Mouse (Mus musculus): Measurements from ENCODE around the gene Zfp239. TPM values are rescaled to one million over a fixed set of nuclear protein-coding genes. Genes with fewer than 3 reads are reported as not detected.
A peak's percentile ranks its signal among the peaks of the same experiment; 100 is the strongest.

The Zfp239 gene
- total and polyA plus RNA-seq, 3 experiments, result 6.4 to 30.3 (median 17.8) TPM

- Histone ChIP-seq H3K4me1 (ENCODE audit: insufficient read depth, low read depth, low read length) (peaks cover 57% of the 10 kb centered on the region), H3K36me3 (replicated peaks) (no peaks in the 10 kb centered on the region), H3K27me3 (ENCODE audit: insufficient read depth, low read length) (no peaks in the 10 kb centered on the region), H3K9me3 (replicated peaks) (no peaks in the 10 kb centered on the region), H3K4me3 (ENCODE audit: low read depth, low read length) (no peak overlapping the region)
- no peak for DNase-seq (ENCODE audit: low spot score)
- no peak for ATAC-seq (ENCODE audit: extremely low read depth, insufficient number of reproducible peaks, low FRiP score, poor library complexity, severe bottlenecking)
- no peak for TF ChIP-seq GATA1 (IDR thresholded peaks at IDR 0.05; ENCODE audit: borderline replicate concordance, low read length)
- TF ChIP-seq GATA2 (IDR thresholded peaks at IDR 0.05; ENCODE audit: borderline replicate concordance, low read depth, low read length), result no peak
- no peak for TF ChIP-seq POLR2AphosphoS5 (IDR thresholded peaks at IDR 0.05; ENCODE audit: insufficient replicate concordance, low read depth, low read length)
- TF ChIP-seq CTCF (IDR thresholded peaks at IDR 0.05; ENCODE audit: low read depth, low read length), result no peak
- TF ChIP-seq TAL1 (conservative IDR thresholded peaks at IDR 0.05; ENCODE audit: low read depth, low read length), result no peak
Observed at GRCm38 (mm10) chr6:117892386-117892785, 30.5 kb downstream of the Zfp239 start.

- H3K9me3 ChIP-seq (replicated peaks), result no peaks in the 10 kb centered on the region
- H3K4me3 ChIP-seq (ENCODE audit: low read depth, low read length), result no peak overlapping the region
- H3K27me3 ChIP-seq (ENCODE audit: insufficient read depth, low read length), result no peaks in the 10 kb centered on the region
- ATAC-seq (ENCODE audit: extremely low read depth, insufficient number of reproducible peaks, low FRiP score, poor library complexity, severe bottlenecking) (no peak), DNase-seq (ENCODE audit: low spot score) (no peak)
- H3K4me1 ChIP-seq (ENCODE audit: insufficient read depth, low read depth, low read length), result peaks cover 48% of the 10 kb centered on the region
- no peaks in the 10 kb centered on the region for H3K36me3 ChIP-seq (replicated peaks)
- no peak for TF ChIP-seq POLR2AphosphoS5 (IDR thresholded peaks at IDR 0.05; ENCODE audit: insufficient replicate concordance, low read depth, low read length)
- no peak for TF ChIP-seq GATA2 (IDR thresholded peaks at IDR 0.05; ENCODE audit: borderline replicate concordance, low read depth, low read length)
- no peak for TF ChIP-seq TAL1 (conservative IDR thresholded peaks at IDR 0.05; ENCODE audit: low read depth, low read length)
- no peak for TF ChIP-seq CTCF (IDR thresholded peaks at IDR 0.05; ENCODE audit: low read depth, low read length)
- no peak for TF ChIP-seq GATA1 (IDR thresholded peaks at IDR 0.05; ENCODE audit: borderline replicate concordance, low read length)
Observed at GRCm38 (mm10) chr6:117893435-117893834, 31.5 kb downstream of the Zfp239 start.

- H3K27me3 ChIP-seq (ENCODE audit: insufficient read depth, low read length), result no peaks in the 10 kb centered on the region
- H3K4me1 ChIP-seq (ENCODE audit: insufficient read depth, low read depth, low read length), result peaks cover 34% of the 10 kb centered on the region
- H3K9me3 ChIP-seq (replicated peaks), result no peaks in the 10 kb centered on the region
- no peak for DNase-seq (ENCODE audit: low spot score)
- no peaks in the 10 kb centered on the region for H3K36me3 ChIP-seq (replicated peaks)
- no peak for ATAC-seq (ENCODE audit: extremely low read depth, insufficient number of reproducible peaks, low FRiP score, poor library complexity, severe bottlenecking)
- no peak overlapping the region for H3K4me3 ChIP-seq (ENCODE audit: low read depth, low read length)
- TF ChIP-seq POLR2AphosphoS5 (IDR thresholded peaks at IDR 0.05; ENCODE audit: insufficient replicate concordance, low read depth, low read length), result no peak
- no peak for TF ChIP-seq CTCF (IDR thresholded peaks at IDR 0.05; ENCODE audit: low read depth, low read length)
Observed at GRCm38 (mm10) chr6:117897800-117898199, 35.9 kb downstream of the Zfp239 start.

GRCm38 (mm10) chr6:117900126-117901080 lies 38.5 kb downstream of the Zfp239 start, which contains the start of gene Hnrnpf:
TSS of gene Hnrnpf (plus strand) at chr6:117900324.
- no peak for DNase-seq (ENCODE audit: low spot score)
- Histone ChIP-seq H3K36me3 (replicated peaks) (no peaks in the 10 kb centered on the region), H3K27me3 (ENCODE audit: insufficient read depth, low read length) (no peaks in the 10 kb centered on the region), H3K4me1 (ENCODE audit: insufficient read depth, low read depth, low read length) (peaks cover 50% of the 10 kb centered on the region), H3K9me3 (replicated peaks) (no peaks in the 10 kb centered on the region), H3K4me3 (ENCODE audit: low read depth, low read length) (no peak within 1 kb of the TSS)
- ATAC-seq (ENCODE audit: extremely low read depth, insufficient number of reproducible peaks, low FRiP score, poor library complexity, severe bottlenecking), result peak; percentile 59
- no peak for TF ChIP-seq CTCF (IDR thresholded peaks at IDR 0.05; ENCODE audit: low read depth, low read length)

- Histone ChIP-seq H3K4me1 (ENCODE audit: insufficient read depth, low read depth, low read length) (peaks cover 46% of the 10 kb centered on the region), H3K4me3 (ENCODE audit: low read depth, low read length) (no peak overlapping the region), H3K9me3 (replicated peaks) (no peaks in the 10 kb centered on the region), H3K36me3 (replicated peaks) (no peaks in the 10 kb centered on the region), H3K27me3 (ENCODE audit: insufficient read depth, low read length) (no peaks in the 10 kb centered on the region)
- TF ChIP-seq CTCF (IDR thresholded peaks at IDR 0.05; ENCODE audit: low read depth, low read length) (no peak), TAL1 (conservative IDR thresholded peaks at IDR 0.05; ENCODE audit: low read depth, low read length) (no peak), GATA1 (IDR thresholded peaks at IDR 0.05; ENCODE audit: borderline replicate concordance, low read length) (no peak), POLR2AphosphoS5 (IDR thresholded peaks at IDR 0.05; ENCODE audit: insufficient replicate concordance, low read depth, low read length) (no peak), GATA2 (IDR thresholded peaks at IDR 0.05; ENCODE audit: borderline replicate concordance, low read depth, low read length) (no peak)
- DNase-seq (ENCODE audit: low spot score), result no peak
- no peak for ATAC-seq (ENCODE audit: extremely low read depth, insufficient number of reproducible peaks, low FRiP score, poor library complexity, severe bottlenecking)
Observed at GRCm38 (mm10) chr6:117901510-117902402, 39.9 kb downstream of the Zfp239 start.

GRCm38 (mm10) chr6:117902556-117902955 lies 40.7 kb downstream of the Zfp239 start:
- Histone ChIP-seq H3K4me3 (ENCODE audit: low read depth, low read length) (no peak overlapping the region; the same call in 1 of the 2 replicates), H3K4me1 (ENCODE audit: insufficient read depth, low read depth, low read length) (peaks cover 43% of the 10 kb centered on the region), H3K9me3 (replicated peaks) (no peaks in the 10 kb centered on the region), H3K36me3 (replicated peaks) (no peaks in the 10 kb centered on the region), H3K27me3 (ENCODE audit: insufficient read depth, low read length) (no peaks in the 10 kb centered on the region)
- TF ChIP-seq GATA1 (IDR thresholded peaks at IDR 0.05; ENCODE audit: borderline replicate concordance, low read length) (no peak), GATA2 (IDR thresholded peaks at IDR 0.05; ENCODE audit: borderline replicate concordance, low read depth, low read length) (no peak), POLR2AphosphoS5 (IDR thresholded peaks at IDR 0.05; ENCODE audit: insufficient replicate concordance, low read depth, low read length) (no peak), CTCF (IDR thresholded peaks at IDR 0.05; ENCODE audit: low read depth, low read length) (no peak), TAL1 (conservative IDR thresholded peaks at IDR 0.05; ENCODE audit: low read depth, low read length) (no peak)
- no peak for ATAC-seq (ENCODE audit: extremely low read depth, insufficient number of reproducible peaks, low FRiP score, poor library complexity, severe bottlenecking)
- DNase-seq (ENCODE audit: low spot score), result no peak

Measured in G1E (cell line).